ENCODE assay signal across 9 mouse cellular contexts in genomic region chr10:80157141-80157929, GRCm38 (mm10). TPM values are rescaled to one million over a fixed set of nuclear protein-coding genes. Genes with fewer than 3 reads are reported as not detected.
DNase-seq lines count a peak whose midpoint lies in the region; ATAC-seq and TF ChIP-seq lines count a peak whose summit lies in the region.
"Had no signal": no experiment of that assay in that cellular context is flagged by ENCODE, and none has a peak within 500 bp of the region (broad histone marks: within the 10 kb centered on the region; RNA-seq: fewer than 3 reads in every experiment).

No protein-coding gene starts in this region.

- H3K27me3 ChIP-seq in limb, embryonic 13.5 days, result no peaks in the 10 kb centered on the region
- H3K27me3 ChIP-seq in stomach, postnatal 0 days (ENCODE audit: control insufficient read depth, insufficient read depth, low read length), result no peaks in the 10 kb centered on the region

- H3K9me3 ChIP-seq in limb, embryonic 13.5 days, result no peaks in the 10 kb centered on the region
- H3K9me3 ChIP-seq in stomach, postnatal 0 days (ENCODE audit: control insufficient read depth, low read length), result no peaks in the 10 kb centered on the region

- peak overlapping the region; percentile 75; the same call in 1 of the 2 replicates for H3K4me2 ChIP-seq in limb, embryonic 13.5 days (replicated peaks)
- no peak overlapping the region for H3K4me2 ChIP-seq in stomach, postnatal 0 days (replicated peaks; ENCODE audit: low read depth)

- 0 out of 2 replicates have a peak overlapping the region, but pooled peaks have one; percentile 40 for H3K9ac ChIP-seq in limb, embryonic 13.5 days
- H3K9ac ChIP-seq in stomach, postnatal 0 days (ENCODE audit: low read length), result no peak overlapping the region

- no peak for TF ChIP-seq EP300 in stomach, postnatal 0 days (optimal IDR thresholded peaks at IDR 0.05)

- WGBS in limb, embryonic 13.5 days, result 67% methylated on average over 15 of the region's 15 CpGs
- WGBS in stomach, postnatal 0 days, result 61% methylated on average over 15 of the region's 15 CpGs

- H3K27ac ChIP-seq in limb, embryonic 13.5 days, result peak overlapping the region; percentile 88
- peak overlapping the region; percentile 76 for H3K27ac ChIP-seq in stomach, postnatal 0 days (replicated peaks)

- no peak for DNase-seq in frontal cortex, postnatal 25 days (ENCODE audit: low spot score in 2 of 2)
- DNase-seq in right cerebral cortex, adult 2 months (ENCODE audit: low spot score in 2 of 2), result peak; percentile 35 to 66
- DNase-seq in right cerebral cortex, postnatal 14 days, result no peak
- DNase-seq in stomach, postnatal 0 days (ENCODE audit: low spot score), result no peak
- no peak for DNase-seq in urinary bladder, postnatal 25 days (ENCODE audit: low spot score)
- DNase-seq in spleen, postnatal 10 days (ENCODE audit: low spot score in 2 of 2), result no peak
- DNase-seq: right cerebral cortex, adult 18-20 months had no signal

- H3K4me3 ChIP-seq in limb, embryonic 13.5 days, result 0 out of 2 replicates have a peak overlapping the region, but pooled peaks have one; percentile 6
- no peak overlapping the region for H3K4me3 ChIP-seq in stomach, postnatal 0 days (ENCODE audit: low read depth, low read length)

- peaks cover 53% of the 10 kb centered on the region for H3K36me3 ChIP-seq in limb, embryonic 13.5 days
- H3K36me3 ChIP-seq in stomach, postnatal 0 days (ENCODE audit: control insufficient read depth, insufficient read depth, low read length), result peaks cover 36% of the 10 kb centered on the region

- 0 out of 2 replicates have a peak, but pooled peaks have one; percentile 0 for ATAC-seq in frontal cortex, adult (ENCODE audit: low TSS enrichment)
- no peak for ATAC-seq in limb, embryonic 13.5 days (ENCODE audit: low FRiP score, low read depth)
- ATAC-seq in stomach, postnatal 0 days (ENCODE audit: low FRiP score, low TSS enrichment), result no peak

- TF ChIP-seq CTCF in stomach, postnatal 0 days (IDR thresholded peaks at IDR 0.05; ENCODE audit: low read depth), result no peak

- H3K4me1 ChIP-seq in limb, embryonic 13.5 days, result peaks cover 95% of the 10 kb centered on the region
- peaks cover 26% of the 10 kb centered on the region for H3K4me1 ChIP-seq in stomach, postnatal 0 days (replicated peaks; ENCODE audit: control insufficient read depth, insufficient read depth)

RNA-seq across cellular contexts. Expression of gene Cirbp, which starts 8.4 kb away (rescaled TPM):
- 149 and 194 TPM in 2 replicates for polyA plus RNA-seq in limb, embryonic 13.5 days (2015; fragmentation: Nextera tagmentation; extraction: Ambion mirVana)
- 237 and 244 TPM in 2 replicates for polyA plus RNA-seq in stomach, postnatal 0 days (2015; fragmentation: Nextera tagmentation; extraction: Ambion mirVana)

RNA-seq across cellular contexts. Expression of gene Midn, which starts 9.3 kb away (rescaled TPM):
- 22.9 and 23.2 TPM in 2 replicates for polyA plus RNA-seq in limb, embryonic 13.5 days (2015; fragmentation: Nextera tagmentation; extraction: Ambion mirVana)
- polyA plus RNA-seq in stomach, postnatal 0 days (2015; fragmentation: Nextera tagmentation; extraction: Ambion mirVana), result 8.5 and 9.6 TPM in 2 replicates

RNA-seq across cellular contexts. Expression of gene 1600002K03Rik, which starts 15.4 kb away (rescaled TPM):
- 9.7 and 11.0 TPM in 2 replicates for polyA plus RNA-seq in limb, embryonic 13.5 days (2015; fragmentation: Nextera tagmentation; extraction: Ambion mirVana)
- polyA plus RNA-seq in stomach, postnatal 0 days (2015; fragmentation: Nextera tagmentation; extraction: Ambion mirVana), result 13.9 and 14.1 TPM in 2 replicates

RNA-seq across cellular contexts. Expression of gene Cbarp, which starts 16.7 kb away (rescaled TPM):
- polyA plus RNA-seq in limb, embryonic 13.5 days (2015; fragmentation: Nextera tagmentation; extraction: Ambion mirVana), result 7.4 and 8.1 TPM in 2 replicates
- polyA plus RNA-seq in stomach, postnatal 0 days (2015; fragmentation: Nextera tagmentation; extraction: Ambion mirVana), result 4.2 and 4.3 TPM in 2 replicates

RNA-seq across cellular contexts. Expression of gene Atp5d, which starts 18.9 kb away (rescaled TPM):
- 456 and 475 TPM in 2 replicates for polyA plus RNA-seq in limb, embryonic 13.5 days (2015; fragmentation: Nextera tagmentation; extraction: Ambion mirVana)
- polyA plus RNA-seq in stomach, postnatal 0 days (2015; fragmentation: Nextera tagmentation; extraction: Ambion mirVana), result 679 and 705 TPM in 2 replicates

Comparison
In these comparisons a context has a peak if more than half of its experiments do, and no peak if none do; other contexts are left out.
1. DNase-seq: peak in right cerebral cortex, adult 2 months (2 of 2); none in frontal cortex, postnatal 25 days (0 of 2), right cerebral cortex, postnatal 14 days (single experiment), stomach, postnatal 0 days (single experiment), urinary bladder, postnatal 25 days (single experiment) and spleen, postnatal 10 days (0 of 2).